Comparison of ENCODE assay signal across 9 mouse cellular contexts in the genomic region with DNA sequence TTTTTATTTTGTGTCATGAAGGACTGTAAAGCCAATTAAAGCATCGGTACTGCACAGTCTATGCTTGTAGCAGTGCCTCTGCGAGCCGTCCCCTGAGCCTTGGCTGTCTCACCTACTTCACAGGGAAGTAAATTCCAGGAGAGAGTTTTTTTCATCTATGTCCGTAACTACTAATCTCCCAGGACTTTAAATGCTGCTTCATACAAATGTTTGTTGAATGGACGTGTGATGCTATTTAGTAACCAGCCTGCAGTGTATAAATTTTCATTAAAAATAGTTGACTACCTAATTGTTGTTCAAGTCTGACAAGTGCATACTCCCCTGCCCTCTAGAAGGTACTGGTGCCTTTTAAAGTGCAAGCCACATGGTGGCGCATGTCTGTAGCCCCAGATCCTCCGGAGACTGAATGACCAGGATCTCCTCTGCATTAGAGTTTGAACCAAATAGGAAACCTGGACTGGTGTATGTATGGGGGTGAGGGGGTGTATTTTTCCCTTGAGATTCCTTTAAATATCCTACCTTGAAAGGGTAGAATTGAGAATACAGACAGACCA. TPM values are rescaled to one million over a fixed set of nuclear protein-coding genes. Genes with fewer than 3 reads are reported as not detected.
DNase-seq lines count a peak whose midpoint lies in the region; ATAC-seq and TF ChIP-seq lines count a peak whose summit lies in the region.
"Had no signal": no experiment of that assay in that cellular context is flagged by ENCODE, and none has a peak within 500 bp of the region (broad histone marks: within the 10 kb centered on the region; RNA-seq: fewer than 3 reads in every experiment).

No protein-coding gene starts in this region.

- H3K27ac ChIP-seq in heart, embryonic 12.5 days (ENCODE audit: poor library complexity, severe bottlenecking) = no peak overlapping the region
- H3K27ac ChIP-seq in bone marrow, adult 2 months (ENCODE audit: control insufficient read depth, insufficient read depth, low read depth, low read length, poor library complexity) = no peak overlapping the region
- no peak overlapping the region for H3K27ac ChIP-seq in intestine, embryonic 16.5 days (ENCODE audit: low read length)
- H3K27ac ChIP-seq: embryonic facial prominence, embryonic 13.5 days had no signal

- H3K36me3 ChIP-seq in heart, embryonic 12.5 days = no peaks in the 10 kb centered on the region
- H3K36me3 ChIP-seq in intestine, embryonic 16.5 days (ENCODE audit: control insufficient read depth, insufficient read depth, low read length) = no peaks in the 10 kb centered on the region
- H3K36me3 ChIP-seq: embryonic facial prominence, embryonic 13.5 days had no signal

- WGBS in heart, embryonic 12.5 days = 14% methylated on average over 7 of the region's 7 CpGs
- 15% methylated on average over 7 of the region's 7 CpGs for WGBS in bone marrow, adult 2 months
- WGBS in intestine, embryonic 16.5 days = 11% methylated on average over 7 of the region's 7 CpGs

- peak; percentile 57; the same call in 1 of the 2 replicates for TF ChIP-seq CTCF in bone marrow, adult 2 months (IDR thresholded peaks at IDR 0.05; ENCODE audit: control insufficient read depth, insufficient read depth, low read length)

- no peak for TF ChIP-seq POLR2A in bone marrow, adult 2 months (IDR thresholded peaks at IDR 0.05; ENCODE audit: borderline replicate concordance, control insufficient read depth, low read depth, low read length)

- no peak overlapping the region for H3K9ac ChIP-seq in heart, embryonic 12.5 days
- no peak overlapping the region for H3K9ac ChIP-seq in intestine, embryonic 16.5 days (ENCODE audit: low read depth, low read length)
- H3K9ac ChIP-seq: embryonic facial prominence, embryonic 13.5 days had no signal

- H3K4me2 ChIP-seq in heart, embryonic 12.5 days = peak overlapping the region; percentile 33
- no peak overlapping the region for H3K4me2 ChIP-seq in intestine, embryonic 16.5 days (ENCODE audit: low read depth, low read length)

- H3K27me3 ChIP-seq in heart, embryonic 12.5 days (replicated peaks) = no peaks in the 10 kb centered on the region
- no peaks in the 10 kb centered on the region for H3K27me3 ChIP-seq in intestine, embryonic 16.5 days (replicated peaks; ENCODE audit: control insufficient read depth, insufficient read depth, low read length)
- H3K27me3 ChIP-seq: embryonic facial prominence, embryonic 13.5 days had no signal

- peaks cover 19% of the 10 kb centered on the region for H3K4me1 ChIP-seq in heart, embryonic 12.5 days (replicated peaks)
- no peaks in the 10 kb centered on the region for H3K4me1 ChIP-seq in bone marrow, adult 2 months (ENCODE audit: control insufficient read depth, insufficient read depth, low read length)
- peaks cover 7% of the 10 kb centered on the region for H3K4me1 ChIP-seq in intestine, embryonic 16.5 days (ENCODE audit: control insufficient read depth, insufficient read depth, low read length)
- H3K4me1 ChIP-seq: embryonic facial prominence, embryonic 13.5 days had no signal

- no peaks in the 10 kb centered on the region for H3K9me3 ChIP-seq in heart, embryonic 12.5 days (replicated peaks)
- no peaks in the 10 kb centered on the region for H3K9me3 ChIP-seq in intestine, embryonic 16.5 days (ENCODE audit: control insufficient read depth, low read length)
- H3K9me3 ChIP-seq: embryonic facial prominence, embryonic 13.5 days had no signal

- no peak for ATAC-seq in heart, embryonic 12.5 days (ENCODE audit: insufficient number of reproducible peaks, low FRiP score)
- peak; percentile 48 for ATAC-seq in CD4-positive, CD25-positive, alpha-beta regulatory T cell, adult 4 months
- ATAC-seq in intestine, embryonic 16.5 days = peak; percentile 66

- no peak for DNase-seq in heart, adult 8-10 months (ENCODE audit: low spot score)
- DNase-seq in lung, postnatal 36 days = peak; percentile 65
- DNase-seq in right cerebral cortex, adult 18-20 months = no peak
- no peak for DNase-seq in ovary, postnatal 10 days (ENCODE audit: low spot score)

- H3K4me3 ChIP-seq in heart, embryonic 12.5 days = no peak overlapping the region
- H3K4me3 ChIP-seq in bone marrow, adult 2 months (replicated peaks; ENCODE audit: control insufficient read depth, low read depth, low read length) = no peak overlapping the region
- H3K4me3 ChIP-seq in intestine, embryonic 16.5 days (ENCODE audit: low read length) = no peak overlapping the region
- H3K4me3 ChIP-seq: embryonic facial prominence, embryonic 13.5 days had no signal

RNA-seq across cellular contexts. Expression of a gene that starts 13.4 kb away (rescaled TPM):
- 68.6 and 69.2 TPM in 2 replicates for polyA plus RNA-seq in heart, embryonic 12.5 days (2016; fragmentation: Nextera tagmentation; extraction: Ambion mirVana)
- total RNA-seq in heart, adult 8-10 months (2022) = not detected
- 1 to 10 TPM; 1.2 to 3.0 TPM for polyA plus RNA-seq in CD4-positive, CD25-positive, alpha-beta regulatory T cell, adult 4 months (2017; shearing (Covaris generic))
- polyA plus RNA-seq in bone marrow, adult 2 months (2011; ENCODE audit: insufficient read depth, insufficient read length, low replicate concordance, missing spikeins) = 0.31 and 2.7 TPM in 2 replicates
- 78.7 and 81.9 TPM in 2 replicates for polyA plus RNA-seq in intestine, embryonic 16.5 days (2015; fragmentation: Nextera tagmentation; extraction: Ambion mirVana)

RNA-seq across cellular contexts. Expression of a gene that starts 35.6 kb away (rescaled TPM):
- 72.2 and 72.5 TPM in 2 replicates for polyA plus RNA-seq in heart, embryonic 12.5 days (2016; fragmentation: Nextera tagmentation; extraction: Ambion mirVana)
- 10 to 100 TPM; 20.0 to 27.3 (median 24.3) TPM for total RNA-seq in heart, adult 8-10 months (2022)
- polyA plus RNA-seq in CD4-positive, CD25-positive, alpha-beta regulatory T cell, adult 4 months (2017; shearing (Covaris generic)) = 10 to 100 TPM; 37.2 to 48.8 TPM
- 138 and 166 TPM in 2 replicates for polyA plus RNA-seq in bone marrow, adult 2 months (2011; ENCODE audit: insufficient read depth, insufficient read length, low replicate concordance, missing spikeins)
- 68.7 and 71.3 TPM in 2 replicates for polyA plus RNA-seq in intestine, embryonic 16.5 days (2015; fragmentation: Nextera tagmentation; extraction: Ambion mirVana)

Comparison
In these comparisons a context has a peak if more than half of its experiments do, and no peak if none do; other contexts are left out.
1. RNA of a gene that starts 13.4 kb away (polyA plus RNA-seq): 78.7 to 81.9 TPM in intestine, embryonic 16.5 days and 68.6 to 69.2 TPM in heart, embryonic 12.5 days; 1.2 to 3.0 TPM in CD4-positive, CD25-positive, alpha-beta regulatory T cell, adult 4 months and 0.31 to 2.7 TPM in bone marrow, adult 2 months; every median in the first group is over 10 times any median in the second.